Mouse (Mus musculus) embryo, embryonic 11.5 days (tissue): Measurements from ENCODE around the gene Mycbp.

ENCODE experiments used
- DNase-seq: peaks from one replicate; pipeline ENCODE4 v3.0.0-alpha.2; 2012; ENCODE audit warnings: low read depth, low spot score

The Mycbp gene

GRCm38 (mm10) chr4:123904333-123905125 is at the start of gene Mycbp:
Gene Mycbp, plus strand, starts transcription at chr4:123904832.
- peak; percentile 99 for DNase-seq

GRCm38 (mm10) chr4:123856888-123857287 is 47.7 kb upstream of the Mycbp start:
- no peak for DNase-seq

DNA sequence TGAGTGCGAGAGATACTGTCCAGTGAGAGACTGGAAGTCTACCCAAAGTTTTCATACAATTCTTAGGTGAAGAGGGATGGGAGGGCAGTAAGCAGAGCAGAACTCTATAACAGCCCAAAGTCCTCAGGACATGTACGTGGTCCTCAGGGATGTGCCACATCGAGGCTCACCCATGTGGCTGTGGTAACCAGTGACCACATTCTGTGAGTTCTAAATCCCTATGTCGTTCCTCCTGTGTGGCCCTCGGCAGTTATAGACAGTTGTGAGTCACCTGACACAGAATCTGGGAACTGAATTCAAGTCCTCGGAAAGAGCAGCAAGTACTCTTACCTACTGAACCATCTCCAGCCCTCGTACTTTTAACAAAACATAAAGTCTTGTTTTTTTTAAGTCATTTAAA is 46.5 kb upstream of the Mycbp start:
- no peak for DNase-seq

- no peak for DNase-seq
Measured at GRCm38 (mm10) chr4:123859379-123859778, 45.3 kb upstream of the Mycbp start, which contains the start of gene 4933427I04Rik. Gene 4933427I04Rik, plus strand, starts transcription at chr4:123859679.

DNA sequence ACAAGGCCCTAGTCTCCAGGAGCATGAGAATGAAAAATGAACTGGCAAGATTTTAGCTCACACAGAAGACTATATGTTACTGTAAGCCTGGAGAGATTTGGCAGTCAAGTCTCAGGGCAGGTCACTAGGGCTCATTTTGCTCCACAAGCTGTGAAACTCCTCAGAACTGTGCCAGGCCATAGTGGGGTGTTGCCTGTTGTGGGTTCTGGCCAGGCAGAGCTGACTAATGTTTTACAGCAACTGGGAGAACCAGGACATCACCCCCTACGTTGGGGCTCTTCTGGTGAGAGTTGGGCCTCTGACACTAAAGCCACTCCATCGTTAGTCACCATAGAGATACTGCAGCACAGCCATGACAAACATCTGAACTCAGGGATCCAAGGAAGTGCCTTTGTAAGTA is 44.8 kb upstream of the Mycbp start:
- DNase-seq: no peak

GRCm38 (mm10) chr4:123860621-123861020 is 44.0 kb upstream of the Mycbp start:
- no peak for DNase-seq

DNA sequence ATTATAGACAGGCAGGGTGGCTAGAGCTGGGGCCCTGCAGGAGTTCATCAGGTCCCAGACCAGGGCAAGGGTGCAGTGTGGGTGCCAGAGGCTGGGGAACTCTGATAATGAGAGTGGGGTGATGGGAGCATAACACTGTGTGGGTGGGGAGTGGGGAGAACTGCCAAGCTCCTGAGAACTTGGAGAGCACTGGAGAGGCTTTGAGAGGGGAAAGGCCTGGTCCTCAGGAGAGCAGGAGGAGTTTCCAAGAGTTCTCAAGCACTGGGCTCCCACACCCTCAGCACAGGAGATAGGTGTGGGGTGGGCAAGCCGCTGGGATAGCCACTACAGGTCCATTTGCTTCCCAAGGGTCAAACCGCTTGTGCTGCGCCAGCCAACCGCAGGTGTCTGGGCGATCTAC is 10.9 kb upstream of the Mycbp start:
- DNase-seq: no peak

- no peak for DNase-seq
Measured at GRCm38 (mm10) chr4:123894295-123894694, 10.3 kb upstream of the Mycbp start.

DNA sequence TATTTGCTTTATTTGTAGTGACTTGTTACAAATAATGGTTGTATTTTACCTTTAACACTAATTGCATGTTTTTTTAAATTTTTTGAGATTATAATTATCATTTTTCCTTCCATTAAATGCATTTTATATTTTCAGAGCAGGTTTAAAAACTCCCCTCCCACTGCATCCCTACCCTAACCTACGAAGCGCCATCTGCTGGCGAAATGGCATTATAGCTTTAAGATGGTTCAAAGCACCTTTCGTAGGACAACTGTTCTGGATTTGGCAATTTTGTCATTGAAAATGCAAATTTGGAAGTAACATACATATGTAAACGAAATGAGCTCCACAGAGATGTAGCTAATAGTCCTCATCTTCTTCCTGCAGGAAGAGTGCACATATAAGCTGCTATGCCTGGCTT is 5.9 kb upstream of the Mycbp start:
- no peak for DNase-seq

GRCm38 (mm10) chr4:123903432-123903831 is 1.2 kb upstream of the Mycbp start:
- DNase-seq: no peak

DNA sequence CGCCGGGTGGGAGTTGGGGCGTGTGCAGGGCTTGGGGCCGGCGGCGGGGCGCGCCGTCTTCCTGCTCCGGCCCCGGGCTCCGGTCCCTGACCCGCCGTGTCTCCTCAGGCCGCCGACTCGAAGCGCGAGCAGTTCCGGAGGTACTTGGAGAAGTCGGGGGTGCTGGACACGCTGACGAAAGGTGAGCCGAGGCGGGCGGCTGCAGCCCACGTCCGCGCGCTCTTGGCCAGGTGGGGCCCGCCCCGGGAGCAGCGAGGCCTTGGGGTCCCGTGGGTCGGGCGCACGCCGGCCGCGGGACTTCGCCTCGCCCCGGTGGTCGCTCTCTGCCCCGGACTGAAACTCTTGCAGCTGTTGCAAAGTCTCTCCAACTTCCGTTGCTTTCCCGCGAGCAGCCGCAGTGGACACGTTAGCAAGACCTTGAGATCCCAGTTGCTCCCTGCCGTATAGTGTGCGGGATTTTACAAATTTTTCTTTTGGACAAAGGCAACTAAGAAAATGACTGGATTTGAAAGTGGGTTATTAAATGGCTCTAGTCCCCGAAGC is 565 bp downstream of the Mycbp start:
- no peak for DNase-seq

GRCm38 (mm10) chr4:123911503-123911902 is 6.9 kb downstream of the Mycbp start:
- no peak for DNase-seq

DNA sequence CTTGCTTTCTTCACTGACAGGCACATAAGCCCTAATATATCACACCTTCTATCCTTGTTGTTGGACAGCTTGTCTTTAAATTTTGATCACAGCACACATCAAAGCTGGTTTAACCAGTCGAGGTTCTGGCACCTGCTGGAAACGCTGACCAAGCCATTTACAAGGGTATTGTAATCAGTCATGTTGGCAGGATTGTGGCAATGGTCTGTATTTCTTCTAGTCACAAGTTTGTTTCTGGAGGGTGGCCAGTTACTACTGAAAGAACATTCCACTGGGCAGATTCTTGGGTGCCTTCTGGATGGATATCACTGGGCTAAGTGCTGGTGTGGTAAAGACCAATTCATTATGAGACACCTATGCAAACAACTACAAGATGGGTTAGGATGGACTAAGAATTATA is 7.8 kb downstream of the Mycbp start:
- no peak for DNase-seq

DNA sequence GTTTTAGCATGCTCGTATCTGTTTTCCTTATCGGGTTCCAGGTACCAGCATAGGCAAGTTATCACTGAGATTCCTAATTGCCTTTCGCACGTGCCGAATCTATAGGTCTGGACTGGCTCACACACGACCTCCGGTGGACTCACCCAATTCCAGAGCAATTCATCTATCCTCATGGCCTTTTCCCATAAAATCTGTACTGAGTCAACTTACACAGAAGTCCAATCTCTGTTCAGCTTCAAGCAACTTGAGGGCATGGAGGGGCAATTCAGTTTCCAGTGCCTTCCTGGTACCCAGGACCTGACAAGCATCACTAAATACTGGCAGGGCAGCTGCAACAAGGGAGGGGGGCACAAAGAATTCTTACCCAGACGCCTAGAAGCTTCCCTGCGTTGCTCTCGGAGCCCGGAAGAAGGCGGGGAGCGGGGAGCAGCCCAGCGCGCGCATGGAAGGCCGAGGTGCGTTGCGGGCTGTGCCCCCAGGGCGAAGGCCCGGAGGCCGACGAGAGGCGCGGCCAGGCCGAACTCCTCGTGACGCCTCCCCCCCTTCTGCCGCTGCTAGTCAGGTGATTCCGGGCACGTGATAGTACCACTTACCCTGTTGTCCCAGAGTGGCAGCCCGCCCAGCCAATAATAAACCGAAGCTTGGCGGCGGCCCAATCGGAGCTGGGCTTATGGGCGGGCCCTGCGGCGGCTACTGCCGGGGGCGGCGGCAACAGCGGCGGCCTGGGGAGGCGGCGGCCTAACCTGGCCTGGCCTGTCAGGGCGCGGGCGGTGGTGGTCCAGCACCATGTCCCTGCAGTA is 12.3 kb downstream of the Mycbp start, which contains the start of gene Rragc:
Gene Rragc (plus strand): TSS at position 699 of the 800 bp plus-strand sequence.
- DNase-seq: peak; percentile 88

- DNase-seq: no peak
Measured at GRCm38 (mm10) chr4:123917548-123918140, 13.0 kb downstream of the Mycbp start, which contains the start of gene 4930535I16Rik. Gene 4930535I16Rik, minus strand, starts transcription at chr4:123918022.

DNA sequence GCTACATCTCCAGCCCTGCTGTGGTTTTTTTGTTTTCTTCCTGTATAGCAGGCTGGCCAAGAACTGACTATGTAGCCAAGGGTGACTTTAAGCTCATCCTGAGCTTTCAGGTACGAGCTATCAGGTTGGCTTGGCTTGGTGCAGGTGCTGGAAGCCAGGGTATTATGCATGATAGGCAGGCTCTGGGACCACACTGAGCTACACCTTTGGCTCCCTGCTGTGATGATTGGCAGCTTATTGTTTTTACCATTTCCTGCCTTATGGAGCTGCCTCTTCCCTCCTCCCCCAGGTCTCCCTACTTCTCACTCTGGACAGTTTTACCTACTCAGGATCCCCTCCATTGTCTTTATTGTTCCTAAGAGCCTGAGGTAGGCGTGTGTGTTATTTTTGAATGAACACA is 14.2 kb downstream of the Mycbp start:
- DNase-seq: no peak

- DNase-seq: no peak
Measured at GRCm38 (mm10) chr4:123921055-123921565, 16.5 kb downstream of the Mycbp start.

DNA sequence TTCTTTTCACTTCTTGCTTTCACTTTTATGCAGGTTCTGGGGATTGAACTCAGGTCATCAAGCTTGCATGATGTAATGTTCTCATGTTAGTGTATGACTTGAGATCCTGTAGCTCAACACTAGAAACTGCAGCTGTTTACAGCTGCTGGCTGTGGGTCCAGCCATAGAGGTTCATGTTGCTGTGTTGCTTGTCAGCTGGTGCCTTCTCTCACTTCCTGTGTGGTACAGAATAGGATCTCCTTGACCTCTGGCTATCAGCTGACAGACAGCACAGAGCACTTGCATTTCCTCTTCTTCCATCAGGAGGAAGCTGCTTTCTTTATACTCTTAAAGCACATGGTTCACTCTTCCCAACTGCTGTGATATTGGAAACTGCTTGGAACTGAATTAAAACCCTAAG is 23.3 kb downstream of the Mycbp start:
- DNase-seq: no peak

GRCm38 (mm10) chr4:123929994-123930393 is 25.4 kb downstream of the Mycbp start:
- DNase-seq: no peak

- no peak for DNase-seq
Measured at GRCm38 (mm10) chr4:123934306-123934705, 29.7 kb downstream of the Mycbp start.

GRCm38 (mm10) chr4:123936059-123936458 is 31.4 kb downstream of the Mycbp start:
- DNase-seq: no peak

- DNase-seq: peak; percentile 78
Measured at GRCm38 (mm10) chr4:123939838-123940237, 35.2 kb downstream of the Mycbp start.
